Mouse (Mus musculus) 416B (cell line): ENCODE measurements at regions not wholly inside any gene's neighbourhood (a gene's known extent, or its start where the extent isn't known, plus 50 kb on each side); places are given as distances from the start of the nearest gene placed in this dataset.
A peak's percentile ranks its signal among the peaks of the same experiment; 100 is the strongest.

Experiments
- DNase-seq: peaks from one replicate; pipeline ENCODE4 v3.0.0; 2011; ENCODE audit warnings: low read depth

DNA sequence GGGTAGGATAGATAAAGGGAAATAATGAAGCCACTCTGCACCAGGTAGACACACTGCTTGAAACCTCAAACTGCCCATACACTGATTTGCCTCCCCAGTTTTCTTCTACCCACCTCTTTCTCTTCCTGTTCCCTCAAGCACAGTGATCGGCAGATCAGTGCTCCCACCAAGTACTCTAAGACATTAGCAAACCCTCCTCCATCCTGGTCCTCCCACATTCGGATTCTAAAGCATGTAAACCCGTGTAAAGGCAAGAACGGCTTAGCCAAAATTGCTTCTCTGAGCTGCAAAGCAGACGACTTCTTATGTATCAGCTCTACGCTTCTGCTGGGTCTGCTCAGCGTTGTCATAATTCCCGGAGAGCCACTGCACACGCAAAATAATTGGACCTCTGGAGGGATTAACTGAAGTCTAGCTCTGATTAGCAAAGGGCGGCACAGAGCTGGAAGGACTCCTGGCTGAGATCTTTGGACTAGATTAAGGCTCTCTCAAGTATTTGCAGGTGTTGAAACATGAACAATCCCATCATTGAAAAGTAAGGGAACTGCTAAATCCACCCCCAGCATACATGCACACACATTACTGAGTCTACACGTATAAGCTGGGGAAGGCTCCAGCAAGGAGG lies 67.2 kb downstream of the Mtx3 start:
- DNase-seq = no peak

DNA sequence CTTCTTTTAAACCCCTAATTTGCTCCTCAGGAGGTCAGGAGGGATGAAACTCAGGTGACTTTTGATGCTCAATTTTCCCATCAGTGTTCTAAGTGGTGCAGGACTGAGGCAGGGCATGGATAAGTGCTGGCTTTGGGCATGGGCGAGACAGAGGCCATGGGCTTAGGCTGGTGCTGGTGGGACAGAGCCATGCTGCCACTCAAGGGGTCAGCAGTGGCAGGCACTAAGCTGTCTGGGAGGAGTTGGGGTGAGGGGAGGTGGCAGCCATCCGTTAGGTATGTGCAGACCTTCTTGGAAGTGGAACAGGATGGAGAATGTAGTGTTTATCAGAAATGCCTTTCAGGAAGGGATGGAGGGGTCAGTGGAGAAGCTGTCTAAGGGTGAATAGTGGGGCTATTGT lies 68.1 kb downstream of the Mtx3 start:
- no peak for DNase-seq

DNA sequence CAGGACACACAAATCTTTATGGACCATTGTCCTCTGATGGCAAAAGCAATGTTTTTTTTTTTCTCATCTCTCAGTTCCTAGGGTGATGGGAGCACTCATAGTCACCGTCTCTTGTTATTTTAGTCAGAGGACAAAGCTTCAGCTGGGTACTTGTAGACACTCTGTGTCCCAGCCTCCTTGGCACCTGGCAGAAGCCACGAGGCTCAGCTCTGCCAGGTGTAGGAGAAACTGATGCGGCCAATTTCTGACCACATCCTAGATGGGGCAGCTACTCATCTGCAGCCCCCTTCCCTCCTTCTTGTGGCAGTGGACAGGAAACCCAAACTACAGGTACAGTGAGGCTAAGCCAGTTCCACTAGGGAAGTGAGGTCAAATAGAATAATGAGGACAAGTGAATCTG lies 70.1 kb downstream of the Mtx3 start:
- DNase-seq = no peak

DNA sequence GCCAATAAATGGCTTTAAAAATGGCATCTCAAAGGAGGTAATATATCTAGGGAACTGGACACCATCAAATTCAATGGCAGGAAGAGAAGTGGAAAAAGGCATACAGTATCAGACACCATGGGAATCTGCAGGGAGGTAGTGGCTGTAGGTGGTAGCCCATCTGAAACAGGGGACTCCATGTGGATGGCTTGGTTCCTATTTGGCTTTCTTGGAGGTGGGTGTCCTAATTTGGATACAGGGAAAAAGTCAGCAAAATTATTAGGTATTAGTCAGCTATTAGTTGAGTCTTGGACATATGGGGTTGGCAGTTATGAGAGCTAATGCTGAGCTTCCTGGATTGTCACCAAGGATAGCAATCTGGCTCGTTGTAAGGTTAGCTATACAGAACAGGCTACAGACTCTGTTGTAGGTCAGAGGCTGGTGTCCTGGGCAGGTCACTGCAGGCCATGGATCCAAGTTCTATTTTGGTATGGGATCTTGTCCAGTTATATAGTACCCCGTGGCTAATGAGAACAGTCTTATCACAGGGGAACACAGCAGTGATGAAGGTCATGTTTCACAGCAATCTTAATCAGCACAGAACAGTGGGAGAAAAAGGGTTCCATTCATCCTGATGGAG lies 70.8 kb downstream of the Mtx3 start:
- DNase-seq = no peak

DNA sequence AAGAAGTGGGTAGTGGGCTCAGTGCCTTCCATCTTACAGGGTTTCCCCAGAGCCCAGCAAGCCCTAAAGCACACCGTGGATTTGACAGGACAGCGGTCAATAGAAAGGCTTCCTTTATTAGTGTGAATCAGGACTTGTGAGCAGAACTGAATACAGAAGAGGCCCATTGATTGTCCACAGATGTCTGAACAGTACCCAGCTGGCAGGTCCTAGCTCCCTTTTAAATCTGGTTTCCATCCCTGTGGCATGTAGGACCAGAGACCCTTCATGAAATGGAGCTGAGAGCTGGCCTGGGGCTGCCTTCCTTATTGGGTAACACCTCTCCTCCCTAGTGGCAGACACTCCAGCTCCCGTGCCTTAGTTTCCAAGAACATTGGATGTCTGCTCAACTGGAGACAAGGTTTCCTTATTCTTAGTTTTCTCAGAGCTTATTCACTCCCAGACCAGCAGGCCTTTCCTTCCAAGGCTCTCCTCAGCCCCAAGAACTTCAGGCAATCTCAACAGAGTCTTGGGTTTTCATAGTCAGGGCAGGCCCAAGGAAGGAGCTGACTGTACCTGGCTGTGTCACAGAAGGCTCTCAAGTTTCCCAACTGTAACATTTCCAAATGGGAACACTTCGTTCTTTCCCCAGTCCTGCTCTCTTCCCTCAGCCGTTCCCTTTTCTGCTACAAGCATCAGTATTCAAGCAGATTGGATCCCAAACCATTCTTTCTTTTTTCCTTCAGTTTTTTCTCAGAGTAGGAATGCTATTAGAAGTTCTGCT lies 71.6 kb downstream of the Mtx3 start:
- no peak for DNase-seq

DNA sequence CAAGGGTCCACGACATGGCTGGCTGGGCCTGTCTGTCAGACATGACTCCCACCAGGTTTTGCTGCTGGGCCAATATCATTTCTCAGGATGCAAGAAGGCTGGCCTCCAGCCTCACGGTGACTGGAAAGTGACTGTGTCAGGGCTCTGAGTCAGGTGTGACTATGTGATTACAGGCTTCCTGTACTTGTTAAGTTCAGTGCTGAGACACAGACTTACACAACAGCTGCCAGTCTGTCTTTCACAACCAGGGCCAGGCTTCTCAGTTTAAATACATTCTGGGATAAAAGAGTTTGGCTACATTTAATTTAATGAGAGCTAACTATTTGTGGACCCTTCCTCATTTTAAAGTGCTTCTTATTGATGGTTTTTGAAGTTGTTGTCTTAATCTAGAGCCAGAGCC lies 75.3 kb downstream of the Mtx3 start:
- peak; percentile 43 for DNase-seq

DNA sequence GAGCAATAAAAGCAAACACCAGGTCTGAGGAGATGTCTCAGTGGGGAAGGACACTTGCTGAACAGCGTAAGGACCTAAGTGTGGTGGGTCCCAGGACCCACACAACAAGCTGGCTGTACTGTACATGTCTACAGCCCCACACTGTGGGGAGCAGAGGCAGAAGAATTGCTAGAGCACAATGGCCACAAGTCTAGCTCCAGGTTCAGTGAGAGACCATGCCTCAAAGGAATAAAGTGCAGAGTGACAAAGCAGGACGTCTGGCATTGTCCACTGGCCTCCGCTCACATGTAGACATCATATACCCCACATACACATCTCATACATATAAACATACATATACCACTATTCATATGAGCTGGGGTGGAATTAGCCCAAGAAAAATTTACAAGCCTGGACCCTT lies 77.4 kb downstream of the Mtx3 start:
- DNase-seq = no peak

DNA sequence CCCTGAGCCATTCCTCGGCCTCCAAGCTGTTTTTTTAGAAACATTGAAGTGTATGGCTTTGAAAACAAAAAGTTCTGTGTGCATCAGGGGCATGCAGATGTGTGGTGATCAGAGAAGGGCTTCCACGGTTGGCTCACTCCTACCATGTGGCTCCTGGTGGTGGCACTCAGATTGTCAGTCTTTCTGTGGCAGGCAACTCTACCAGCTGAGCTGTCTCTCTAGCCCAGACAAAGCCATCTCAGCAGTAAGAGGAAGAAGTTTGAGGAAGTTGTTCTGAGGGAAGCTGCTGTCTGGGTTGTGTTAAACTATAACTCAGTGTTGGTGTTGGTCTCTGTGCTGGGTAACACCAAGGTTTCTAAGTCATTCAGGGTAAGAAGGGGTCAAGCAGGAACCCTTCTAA lies 78.9 kb downstream of the Mtx3 start:
- peak; percentile 18 for DNase-seq

DNA sequence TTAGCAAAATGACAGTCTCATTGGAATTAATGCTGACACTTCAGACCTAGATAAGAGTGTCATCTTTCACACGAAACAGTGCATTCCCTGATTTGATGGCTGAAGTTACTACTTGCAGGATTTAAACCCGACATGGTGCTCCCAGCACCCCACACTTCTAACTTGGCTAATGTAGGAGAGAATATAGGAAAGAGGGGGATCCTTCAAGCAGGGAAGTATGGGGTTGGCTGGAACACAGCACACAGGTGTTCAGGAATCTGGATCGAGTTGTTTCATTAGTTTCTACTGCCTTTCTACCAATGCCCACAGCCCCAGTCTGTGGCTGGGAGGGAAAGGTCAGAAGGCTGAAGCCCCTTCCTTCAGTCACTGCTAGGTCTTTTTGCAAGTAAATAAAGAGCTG lies 79.5 kb downstream of the Mtx3 start:
- no peak for DNase-seq

DNA sequence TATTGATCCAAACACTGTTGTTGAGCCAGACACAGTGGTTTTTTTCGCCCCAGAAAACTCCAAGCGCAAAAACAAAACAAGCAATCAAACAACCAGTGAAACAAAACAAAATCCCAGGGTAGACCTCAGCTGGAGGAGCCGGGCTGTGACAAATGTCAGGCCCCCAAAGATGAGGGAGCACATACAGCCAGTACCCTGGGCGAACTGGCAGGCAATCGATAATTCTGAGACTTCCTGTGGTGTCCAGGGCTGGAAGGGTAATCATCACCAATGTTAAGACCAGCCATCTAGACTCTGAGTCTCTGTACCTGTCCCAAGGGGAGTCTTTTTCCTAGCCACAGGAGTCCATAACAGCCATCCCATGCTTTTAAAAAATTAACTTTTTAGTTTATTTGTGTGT lies 80.6 kb downstream of the Mtx3 start:
- no peak for DNase-seq

DNA sequence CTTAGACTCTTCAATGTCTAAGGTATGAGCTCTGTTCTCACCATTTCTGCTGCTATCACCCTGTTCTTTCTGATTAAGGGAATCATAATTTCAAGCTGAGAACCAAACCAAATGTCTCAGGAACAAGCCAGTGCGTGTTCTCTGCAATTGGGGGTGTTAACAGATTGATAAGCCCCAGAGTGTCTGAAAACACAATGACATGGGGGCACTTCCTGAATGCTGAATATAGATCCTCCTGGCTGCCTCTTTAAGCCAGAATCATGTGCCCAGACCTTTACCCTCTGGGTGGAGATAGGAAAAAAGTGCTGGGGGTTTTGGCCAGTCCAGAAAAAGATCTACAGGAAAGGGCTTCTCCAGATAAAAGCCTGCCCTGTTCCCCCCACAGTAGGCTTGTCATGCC lies 84.0 kb downstream of the Mtx3 start:
- no peak for DNase-seq

DNA sequence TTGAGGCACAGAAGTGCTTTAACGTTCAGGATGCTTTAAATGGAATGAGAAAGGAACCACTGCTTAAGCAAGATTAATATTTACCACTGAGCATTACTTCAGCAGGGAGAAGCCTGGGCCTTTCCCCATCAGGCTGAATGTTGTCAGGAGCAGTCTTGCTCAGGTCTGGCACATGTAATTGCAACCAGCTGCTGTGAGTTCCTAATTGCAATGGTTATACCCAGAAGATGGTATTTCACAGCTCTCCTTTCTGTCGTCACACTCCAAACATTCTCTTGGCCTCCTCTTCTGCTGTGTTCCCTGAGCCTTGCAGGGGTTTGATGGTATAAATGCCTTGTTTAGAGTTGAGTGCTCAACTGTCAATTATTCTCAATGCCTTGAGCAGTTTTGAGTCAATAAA lies 87.1 kb downstream of the Mtx3 start:
- DNase-seq = no peak

DNA sequence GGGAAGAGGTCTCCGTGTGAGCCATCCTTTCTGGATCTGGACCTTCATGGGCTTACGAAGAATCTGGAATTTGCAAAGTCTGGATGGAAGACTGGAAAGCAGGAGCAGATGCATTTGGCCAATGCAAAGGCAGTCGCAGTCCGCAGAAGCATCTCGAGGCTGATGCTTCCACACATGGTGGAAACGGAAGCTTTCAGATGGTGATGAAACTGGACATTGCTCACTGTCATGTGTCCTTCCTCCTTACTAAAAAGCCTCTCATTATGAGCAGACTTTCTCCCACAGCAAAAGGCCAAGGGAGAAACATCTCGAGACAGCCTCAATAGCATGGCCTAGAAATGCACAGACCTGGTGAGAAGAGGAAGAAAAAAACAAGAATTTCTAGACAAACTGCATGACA lies 94.5 kb downstream of the Mtx3 start:
- DNase-seq = no peak

DNA sequence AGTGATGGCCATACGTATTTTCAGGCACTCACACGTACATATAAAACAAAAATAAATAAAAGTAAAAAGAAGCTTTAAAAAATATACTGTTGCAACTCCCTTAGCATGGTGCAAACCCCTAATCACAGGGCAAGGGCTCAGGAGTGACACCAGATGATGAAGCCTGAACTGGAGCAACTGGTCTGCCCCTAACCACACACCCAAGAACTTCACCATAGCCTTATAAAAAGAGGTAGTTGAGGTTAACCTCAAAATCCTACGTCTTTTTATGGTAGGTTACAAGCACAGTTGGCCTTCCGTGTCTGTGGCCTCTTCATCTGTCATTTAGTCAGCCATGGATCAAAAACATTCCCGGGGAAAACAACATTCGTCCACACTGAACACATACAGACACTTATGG lies 96.0 kb downstream of the Mtx3 start:
- DNase-seq = peak; percentile 65

DNA sequence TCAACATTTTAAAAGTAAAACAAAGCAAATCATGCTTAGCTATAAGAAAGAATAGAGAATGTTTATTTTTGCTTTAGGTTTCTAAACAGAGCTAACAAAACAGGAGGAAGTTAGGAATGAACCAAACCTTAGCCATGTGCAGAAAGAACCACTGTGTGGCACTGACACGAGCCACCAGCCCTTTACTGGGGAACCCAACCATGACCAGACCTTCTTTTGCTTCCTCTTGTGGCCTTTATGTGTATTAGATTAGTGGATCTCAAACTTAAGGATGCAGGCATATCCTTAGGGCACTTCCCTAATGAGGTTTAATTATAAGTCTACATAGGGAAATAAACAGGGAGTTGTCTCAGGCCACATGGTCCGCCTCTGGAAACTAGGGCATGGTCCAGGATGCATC lies 104.0 kb downstream of the Mtx3 start:
- no peak for DNase-seq

DNA sequence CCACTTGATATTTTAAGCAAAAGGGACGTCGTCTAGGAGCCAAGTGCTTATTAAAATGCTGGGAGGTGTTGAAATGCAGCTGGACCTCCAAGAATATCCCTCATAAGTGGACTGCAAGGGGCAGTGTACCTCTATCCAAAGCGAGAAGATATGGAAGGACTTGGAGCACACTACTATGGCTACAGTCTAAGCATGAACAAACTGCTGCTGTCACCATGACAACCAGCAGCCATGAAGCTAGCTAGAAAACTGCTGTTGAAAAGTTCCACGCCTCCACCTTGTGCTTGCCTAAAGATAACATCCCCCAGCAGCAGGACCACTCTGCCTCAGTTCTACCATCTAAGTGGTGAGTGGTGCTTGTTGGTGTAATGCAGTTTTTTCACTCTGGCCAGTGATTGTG lies 115.5 kb downstream of the Mtx3 start:
- no peak for DNase-seq

DNA sequence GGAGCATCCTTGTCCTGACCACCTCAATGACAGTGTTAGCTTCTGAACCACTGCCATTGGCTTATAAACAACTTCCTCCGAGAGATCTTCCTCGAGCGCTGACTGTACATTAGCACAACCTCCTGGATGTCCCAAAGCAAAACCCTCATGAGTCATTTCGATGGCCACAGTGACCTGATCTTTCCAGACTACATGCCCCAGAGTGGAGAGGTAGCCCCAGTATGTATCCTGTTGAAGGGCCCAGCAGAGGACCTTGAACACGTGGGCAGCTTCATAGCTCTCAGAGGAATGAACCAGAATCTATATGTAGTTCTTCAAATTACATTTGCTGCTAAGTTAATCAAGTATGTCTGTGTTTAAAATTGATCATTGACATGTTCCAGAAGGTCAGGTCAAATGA lies 118.1 kb downstream of the Mtx3 start:
- DNase-seq = no peak

DNA sequence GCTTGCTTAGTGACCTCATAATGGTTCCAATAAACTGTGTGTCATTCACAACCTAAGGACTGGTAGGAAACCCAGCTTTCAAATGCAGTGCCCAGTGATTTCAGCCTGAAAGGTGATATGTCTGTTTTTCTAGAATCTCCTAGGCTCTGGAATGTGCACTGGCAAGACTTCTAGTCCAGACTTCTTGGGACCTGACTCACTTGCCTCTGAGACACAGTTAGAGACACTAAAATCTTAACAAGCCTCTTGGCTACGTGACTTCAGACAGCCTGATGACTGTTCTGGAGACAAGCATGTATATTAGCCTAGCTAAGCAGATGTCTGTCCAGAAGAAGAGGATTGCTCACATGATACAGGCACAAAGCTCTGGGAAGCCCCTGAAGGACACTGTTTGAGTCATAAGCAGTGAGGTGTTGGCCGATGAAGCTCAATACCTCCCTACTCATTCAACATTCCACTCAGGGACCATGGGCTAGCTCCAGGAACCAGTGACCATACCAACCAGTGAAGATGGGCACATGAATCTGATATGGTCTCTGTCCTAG lies 118.9 kb downstream of the Mtx3 start:
- no peak for DNase-seq

DNA sequence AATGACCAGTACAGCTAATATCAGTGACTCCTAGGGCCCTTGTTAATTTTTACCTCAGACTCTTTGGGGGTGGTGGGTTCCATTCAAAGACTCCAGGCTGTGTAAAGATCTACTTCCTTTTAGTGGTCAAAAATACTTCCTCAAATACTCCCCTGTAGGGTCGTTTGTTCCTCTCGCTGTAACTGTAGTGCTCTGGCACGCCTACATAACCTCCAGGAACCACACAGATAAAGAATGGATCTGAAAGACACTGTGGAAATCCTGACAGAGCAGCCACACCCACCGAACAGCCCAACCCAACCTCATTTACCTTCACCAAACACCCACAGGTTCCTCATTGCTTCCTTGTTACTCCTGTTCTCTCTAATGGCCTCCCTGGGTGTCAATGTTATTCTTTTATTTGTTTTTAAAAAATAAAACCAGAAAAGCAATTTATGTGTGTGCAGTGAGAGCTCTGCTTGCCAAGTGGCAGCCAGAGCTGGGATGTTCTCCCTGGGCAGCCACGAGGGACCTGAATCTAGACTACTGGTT lies 119.7 kb downstream of the Mtx3 start:
- DNase-seq = peak; percentile 33

DNA sequence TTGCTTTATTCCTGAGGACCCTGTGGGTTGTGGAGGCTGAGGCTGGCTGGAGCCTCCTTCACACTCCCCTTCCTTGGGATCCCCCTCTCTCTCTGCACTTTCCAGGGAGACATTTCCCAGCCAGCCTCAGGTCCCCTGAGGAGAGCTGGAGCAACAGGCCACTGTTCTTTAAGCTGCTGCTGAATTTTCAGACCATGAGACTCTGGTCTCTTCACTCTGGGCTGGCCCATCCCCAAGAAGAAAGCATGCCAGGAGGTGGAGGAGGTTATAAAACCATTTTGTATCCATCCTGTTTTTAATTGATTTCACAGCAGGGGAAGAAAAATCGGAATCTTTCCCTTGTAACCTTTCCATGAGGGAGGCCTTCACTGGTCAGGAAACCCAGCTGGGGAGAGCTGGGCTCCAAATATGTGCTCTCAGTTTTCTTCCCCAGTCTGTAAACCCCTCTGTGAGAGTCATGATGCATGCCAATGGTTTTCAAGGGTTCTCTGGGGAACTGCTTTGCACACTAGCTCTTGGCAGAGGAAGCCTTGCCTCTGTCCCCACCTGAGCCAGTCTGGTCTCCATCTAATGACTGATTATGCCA lies 122.6 kb downstream of the Mtx3 start:
- DNase-seq = no peak

DNA sequence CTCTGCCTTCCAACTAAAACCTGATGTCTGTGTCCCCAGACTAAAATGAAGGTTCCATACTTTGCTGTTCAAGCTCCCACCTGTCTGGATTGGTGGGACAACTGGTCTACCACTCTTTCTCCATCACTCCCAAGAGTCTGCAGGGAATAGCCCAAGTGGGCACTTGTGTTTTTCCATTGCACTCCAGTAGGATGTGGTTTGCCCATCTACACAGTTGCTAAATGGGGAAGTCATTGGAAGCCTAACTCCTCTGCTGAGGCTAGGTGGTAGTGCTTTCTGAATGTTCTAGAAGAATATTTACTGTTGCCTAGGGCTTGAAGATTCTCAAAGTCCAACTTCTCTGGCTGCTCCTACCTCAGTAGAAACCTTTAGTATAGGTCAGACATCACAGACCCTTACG lies 125.0 kb downstream of the Mtx3 start:
- no peak for DNase-seq

DNA sequence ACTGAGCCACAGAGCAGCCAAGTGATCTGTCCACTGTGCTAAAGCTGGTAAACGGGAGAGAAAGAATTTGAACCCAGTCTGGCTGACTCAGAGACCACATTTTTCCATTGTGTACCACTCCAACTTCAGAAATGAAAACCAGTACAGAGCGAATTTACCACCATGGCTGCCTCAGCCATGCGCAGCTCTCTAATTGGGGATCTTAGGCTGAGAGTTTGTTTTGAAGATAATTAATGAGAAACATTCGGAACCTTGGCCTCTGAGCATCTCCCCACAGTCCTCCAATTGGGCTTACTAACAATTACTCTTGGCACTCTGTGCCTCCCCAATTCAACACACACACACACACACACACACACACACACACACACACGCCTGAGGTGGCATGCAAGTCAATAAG lies 128.3 kb downstream of the Mtx3 start:
- DNase-seq = no peak

DNA sequence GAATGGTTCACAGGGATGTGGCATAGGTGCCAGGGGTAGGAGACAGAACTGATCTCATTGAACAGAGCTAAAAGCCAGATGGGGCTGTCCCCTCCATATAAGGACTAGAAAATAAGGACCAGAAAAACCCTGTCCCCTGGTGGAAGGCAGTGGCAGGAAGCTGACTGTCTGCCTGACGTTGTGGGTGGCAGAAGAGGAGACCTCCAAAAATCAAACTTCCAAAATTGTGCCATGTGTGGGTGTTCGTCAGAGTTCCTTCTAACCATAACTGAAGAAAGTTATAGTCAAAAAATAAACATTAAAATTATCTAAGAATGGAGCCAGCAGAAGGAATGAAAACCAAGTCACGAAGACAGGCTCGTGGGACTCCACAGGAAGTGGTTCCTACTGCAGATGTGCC lies 129.2 kb downstream of the Mtx3 start:
- no peak for DNase-seq
